Mouse (Mus musculus) lung, embryonic 15.5 days (tissue): ENCODE results near the gene 2210016L21Rik. TPM values are rescaled to one million over a fixed set of nuclear protein-coding genes. Genes with fewer than 3 reads are reported as not detected.
"Not testable (repeated sequence)": the region's sequence is repeated elsewhere in the genome, so short reads cannot be mapped to it uniquely, and the experiment has no call there.

Experiments used
- ATAC-seq: fragments of 200-750 bp; cut with Nextera tagmentation; 2 replicates; pipeline ENCODE4 v1.8.0; 2017; ENCODE audit warnings: moderate number of reproducible peaks, borderline replicate concordance; ENCODE audit not compliant: low FRiP score, low TSS enrichment; ENCODE audit errors: extremely low read depth
- H3K27ac ChIP-seq: fragments of 300-500 bp; sonication (generic); 2 replicates; pipeline ENCODE4 v1.5.1; 2015; ENCODE audit warnings: moderate library complexity, mild to moderate bottlenecking, inconsistent platforms
- H3K27me3 ChIP-seq: fragments of 300-500 bp; sonication (generic); 2 replicates; pipeline ENCODE4 v1.6.1; 2015; ENCODE audit warnings: inconsistent platforms
- H3K36me3 ChIP-seq: fragments of 300-500 bp; sonication (generic); 2 replicates; pipeline ENCODE4 v1.6.1; 2015; ENCODE audit warnings: inconsistent platforms
- H3K4me1 ChIP-seq: fragments of 300-500 bp; sonication (generic); 2 replicates; pipeline ENCODE4 v1.6.1; 2015; ENCODE audit warnings: inconsistent platforms
- H3K4me2 ChIP-seq: fragments of 300-500 bp; sonication (generic); 2 replicates; pipeline ENCODE4 v1.6.1; 2015; ENCODE audit warnings: inconsistent platforms, mild to moderate bottlenecking, moderate library complexity
- H3K4me3 ChIP-seq: fragments of 300-500 bp; sonication (generic); 2 replicates; pipeline ENCODE4 v1.5.1; 2015; ENCODE audit warnings: mild to moderate bottlenecking, inconsistent platforms
- H3K9ac ChIP-seq: fragments of 300-500 bp; sonication (generic); 2 replicates; pipeline ENCODE4 v1.6.1; 2015; ENCODE audit warnings: inconsistent platforms
- H3K9me3 ChIP-seq: fragments of 300-500 bp; sonication (generic); 2 replicates; pipeline ENCODE4 v1.6.1; 2016; ENCODE audit warnings: inconsistent platforms
- WGBS: fragments of 180-500 bp; shearing (Covaris S2); methylation state at CpG from one replicate; pipeline ENCODE4 v1.1.7; 2015; 5-methylcytosine and 5-hydroxymethylcytosine counted together
- polyA plus RNA-seq: library from polyadenylated mRNA; unstranded; fragments of >200 nt; fragmentation: Nextera tagmentation; extraction: Ambion mirVana; gene quantifications from 2 replicates; pipeline ENCODE4 v1.2.1, GENCODE M21; 2015

Gene 2210016L21Rik
- polyA plus RNA-seq, 1 experiment from 2014 or later = 47.1 TPM

DNA sequence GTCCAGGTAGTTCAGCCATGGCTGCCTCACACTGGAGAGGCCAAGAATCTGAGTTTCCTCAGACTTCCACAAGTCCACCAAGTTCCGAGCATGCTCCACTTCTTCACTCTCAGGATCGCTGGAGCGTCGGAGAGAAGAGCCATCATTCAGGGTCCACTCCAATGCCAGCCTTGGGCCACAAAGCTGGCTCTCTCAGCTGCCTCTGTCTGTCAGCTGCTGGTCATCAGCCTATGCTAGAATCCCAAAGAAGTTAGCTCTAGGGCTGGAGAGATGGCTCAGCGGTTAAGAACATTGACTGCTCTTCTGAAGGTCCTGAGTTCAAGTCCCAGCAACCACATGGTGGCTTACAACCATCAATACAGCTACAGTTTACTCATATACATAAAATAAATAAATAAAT, 24.6 kb upstream of the 2210016L21Rik start:
- H3K4me3 ChIP-seq, H3K27me3 ChIP-seq, H3K27ac ChIP-seq, H3K9me3 ChIP-seq, H3K9ac ChIP-seq, H3K4me2 ChIP-seq, H3K4me1 ChIP-seq, H3K36me3 ChIP-seq, ATAC-seq: not testable (repeated sequence)
- WGBS = 86% methylated on average over 5 of the region's 5 CpGs

DNA sequence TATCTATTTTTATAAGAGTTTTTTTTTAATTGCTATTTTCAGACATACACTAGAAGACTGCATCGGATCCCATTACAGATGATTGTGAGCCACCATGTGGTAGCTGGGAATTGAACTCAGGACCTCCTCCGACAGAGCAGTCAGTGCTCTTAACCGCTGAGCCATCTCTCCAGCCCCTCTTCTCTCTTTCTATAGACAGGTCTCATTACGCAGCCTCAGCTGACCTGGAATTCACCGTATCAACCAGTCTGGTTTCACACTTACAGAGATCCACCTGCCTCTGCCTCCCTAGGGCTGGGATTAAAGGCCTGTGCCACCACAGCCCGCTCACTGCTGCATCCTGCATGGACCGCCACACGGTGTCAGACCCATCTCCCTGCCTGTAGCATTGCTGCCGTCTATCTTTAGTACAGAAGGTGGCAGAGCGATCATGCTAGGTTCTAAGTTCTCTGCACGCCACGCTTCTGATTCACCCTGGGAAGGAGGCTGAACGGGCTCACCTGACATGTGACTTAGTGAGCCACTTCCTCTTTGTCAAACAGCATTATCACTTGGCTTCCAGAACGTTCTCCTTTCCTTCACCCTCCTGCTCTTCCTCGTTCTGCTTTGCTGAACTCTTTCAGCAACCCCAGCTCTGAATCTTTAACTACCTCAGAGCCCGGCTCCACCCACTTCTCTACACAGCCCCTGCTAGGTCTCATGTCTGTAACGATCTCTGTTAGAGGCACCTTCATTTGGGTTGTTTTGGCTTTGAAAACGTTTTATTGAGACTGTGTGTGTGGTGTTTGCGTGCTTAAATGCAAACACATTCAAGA, 20.2 kb upstream of the 2210016L21Rik start:
- WGBS = 67% methylated on average over 19 of the region's 19 CpGs
- Histone ChIP-seq H3K27me3 (no peaks in the 10 kb centered on the region), H3K9ac (no peak overlapping the region), H3K9me3 (no peaks in the 10 kb centered on the region), H3K27ac (no peak overlapping the region), H3K36me3 (no peaks in the 10 kb centered on the region), H3K4me2 (no peak overlapping the region), H3K4me1 (peaks cover 11% of the 10 kb centered on the region), H3K4me3 (no peak overlapping the region)
- ATAC-seq = no peak

DNA sequence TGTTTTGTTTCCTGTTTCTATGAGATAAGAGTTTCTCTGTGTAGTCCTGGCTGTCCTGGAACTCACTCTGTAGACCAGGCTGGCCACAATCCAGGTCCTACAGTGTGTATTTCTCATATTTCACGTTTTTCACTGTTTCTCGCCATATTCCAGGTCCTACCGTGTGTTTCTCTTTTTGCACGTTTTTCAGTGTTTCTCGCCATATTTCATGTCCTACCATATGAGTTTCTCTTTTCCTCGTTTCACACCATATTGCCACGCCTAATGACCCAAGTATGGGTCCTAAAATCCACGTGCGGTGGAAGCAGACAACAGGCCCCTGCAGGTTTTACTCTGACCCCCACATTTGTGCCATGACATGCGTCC, 19.6 kb upstream of the 2210016L21Rik start:
- no peak overlapping the region; the same call in 1 of the 2 replicates for H3K4me2 ChIP-seq

DNA sequence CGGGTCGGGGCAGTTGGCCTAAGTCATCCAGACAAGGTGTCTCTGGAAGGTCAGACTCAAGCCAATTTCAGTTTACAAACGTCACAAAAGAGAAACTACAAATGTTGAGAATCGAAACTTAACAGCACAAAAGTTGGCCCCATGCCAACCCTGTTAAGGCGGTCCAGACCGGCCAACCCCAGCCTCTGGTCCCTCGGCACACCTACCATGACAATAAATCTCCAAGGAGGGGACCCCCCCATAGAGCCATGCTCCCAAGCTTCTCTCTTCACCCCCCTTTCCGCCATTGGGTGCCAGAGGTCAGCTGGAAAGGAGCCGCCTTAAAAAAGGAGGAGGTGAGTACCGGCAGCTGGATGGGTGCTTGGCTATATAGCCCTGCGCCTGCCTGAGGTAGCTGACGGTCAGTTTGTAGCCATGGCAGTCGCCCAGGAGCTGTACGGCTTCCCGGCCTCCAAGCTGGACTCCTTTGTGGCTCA, 18.9 kb upstream of the 2210016L21Rik start, which contains the start of gene Oasl1:
TSS of gene Oasl1 (plus strand) at position 243 of the 476 bp plus-strand sequence.
- Histone ChIP-seq H3K9ac (no peak within 1 kb of the TSS), H3K4me3 (peak within 1 kb of the TSS; percentile 35), H3K4me1 (peaks cover 11% of the 10 kb centered on the region), H3K9me3 (no peaks in the 10 kb centered on the region), H3K27ac (no peak within 1 kb of the TSS), H3K27me3 (no peaks in the 10 kb centered on the region), H3K4me2 (peak within 1 kb of the TSS; percentile 53), H3K36me3 (no peaks in the 10 kb centered on the region)
- ATAC-seq = peak; percentile 52; the same call in 1 of the 2 replicates
- WGBS = 17% methylated on average over 15 of the region's 15 CpGs

More for the DNA sequence above, 19.6 kb upstream of the 2210016L21Rik start:
- Histone ChIP-seq H3K27ac (no peak overlapping the region), H3K9ac (no peak overlapping the region), H3K27me3 (no peaks in the 10 kb centered on the region), H3K36me3 (no peaks in the 10 kb centered on the region), H3K4me3 (no peak overlapping the region), H3K9me3 (no peaks in the 10 kb centered on the region), H3K4me1 (peaks cover 11% of the 10 kb centered on the region)
- WGBS = 58% methylated on average over 10 of the region's 10 CpGs
- no peak for ATAC-seq

DNA sequence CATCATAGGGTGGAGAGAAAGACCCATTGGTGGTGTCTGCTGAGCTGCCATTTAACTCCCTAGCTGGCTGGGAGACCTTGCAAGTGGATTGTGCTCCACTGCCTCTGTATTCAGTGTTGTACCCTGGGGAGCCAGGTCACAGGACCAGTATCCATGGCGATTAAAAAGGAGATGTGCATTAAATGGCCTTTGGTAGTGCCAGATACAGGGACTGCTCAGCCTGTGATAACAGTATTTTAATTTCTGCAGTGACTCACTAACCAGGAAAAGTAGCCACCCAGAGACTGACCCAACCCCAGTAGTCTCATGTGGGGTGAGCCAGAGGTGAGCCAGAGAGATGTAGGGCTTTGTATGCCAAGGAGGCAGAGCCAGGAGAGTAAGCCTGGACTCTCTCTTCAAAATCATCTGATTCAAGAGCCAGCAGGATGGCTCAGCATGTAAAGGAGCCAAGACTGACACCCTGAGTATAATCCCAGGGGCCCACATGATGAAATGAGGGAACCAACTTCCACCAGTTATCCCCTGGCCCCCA, 15.7 kb upstream of the 2210016L21Rik start:
- H3K4me2 ChIP-seq = no peak overlapping the region
- ATAC-seq = no peak
- 73% methylated on average over 1 of the region's 1 CpGs for WGBS
- H3K27me3 ChIP-seq = no peaks in the 10 kb centered on the region
- H3K9me3 ChIP-seq = no peaks in the 10 kb centered on the region
- no peak overlapping the region for H3K4me3 ChIP-seq
- no peaks in the 10 kb centered on the region for H3K36me3 ChIP-seq
- no peak overlapping the region for H3K9ac ChIP-seq
- H3K27ac ChIP-seq = no peak overlapping the region
- H3K4me1 ChIP-seq = peaks cover 11% of the 10 kb centered on the region

DNA sequence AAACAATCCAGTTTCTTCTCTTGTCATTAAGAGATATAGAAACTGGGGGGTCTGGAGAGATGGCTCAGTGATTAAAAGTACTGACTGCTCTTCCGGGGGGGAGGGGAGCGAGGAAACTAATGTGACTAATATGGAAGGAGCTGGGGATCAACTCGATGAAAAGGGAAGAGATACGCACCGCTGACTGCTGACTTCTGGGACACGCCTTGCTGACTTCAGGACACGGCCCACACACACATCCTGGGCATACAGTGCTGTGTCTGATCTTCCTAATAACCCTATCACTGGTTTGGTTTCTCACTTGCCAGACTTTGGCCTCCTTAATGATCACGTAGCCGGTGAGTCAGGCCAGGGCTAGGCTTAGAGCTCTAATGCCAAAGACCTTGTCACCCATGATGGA, 15.2 kb upstream of the 2210016L21Rik start:
- Histone ChIP-seq H3K4me3 (no peak overlapping the region), H3K9me3 (no peaks in the 10 kb centered on the region), H3K27me3 (no peaks in the 10 kb centered on the region), H3K4me1 (peaks cover 11% of the 10 kb centered on the region), H3K36me3 (no peaks in the 10 kb centered on the region), H3K4me2 (no peak overlapping the region), H3K9ac (no peak overlapping the region), H3K27ac (no peak overlapping the region)
- 80% methylated on average over 9 of the region's 9 CpGs for WGBS
- ATAC-seq = no peak

DNA sequence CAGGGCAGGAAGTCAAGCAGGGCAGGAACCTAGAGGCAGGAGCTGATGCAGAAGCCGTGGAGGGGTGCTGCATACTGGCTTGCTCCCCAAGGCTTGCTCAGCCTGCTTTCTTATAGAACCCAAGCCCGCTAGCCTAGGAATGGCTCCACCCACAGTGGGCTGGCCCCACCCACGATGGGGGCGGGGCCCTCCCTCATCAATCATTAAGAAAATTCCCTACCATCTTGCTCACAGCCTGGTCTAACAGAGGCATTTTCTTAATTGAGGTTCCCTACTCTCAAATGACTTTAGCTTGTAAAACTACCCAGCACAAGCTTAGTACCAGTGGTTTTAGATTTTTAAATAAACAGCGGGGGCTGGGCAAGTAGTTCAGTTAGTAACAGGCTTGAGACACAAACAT, 10.3 kb upstream of the 2210016L21Rik start:
- ATAC-seq = no peak
- no peaks in the 10 kb centered on the region for H3K9me3 ChIP-seq
- WGBS = 43% methylated on average over 5 of the region's 5 CpGs
- no peaks in the 10 kb centered on the region for H3K36me3 ChIP-seq
- no peaks in the 10 kb centered on the region for H3K4me1 ChIP-seq
- no peaks in the 10 kb centered on the region for H3K27me3 ChIP-seq
- H3K4me2 ChIP-seq = no peak overlapping the region
- H3K4me3 ChIP-seq = no peak overlapping the region
- no peak overlapping the region for H3K27ac ChIP-seq
- H3K9ac ChIP-seq = no peak overlapping the region

DNA sequence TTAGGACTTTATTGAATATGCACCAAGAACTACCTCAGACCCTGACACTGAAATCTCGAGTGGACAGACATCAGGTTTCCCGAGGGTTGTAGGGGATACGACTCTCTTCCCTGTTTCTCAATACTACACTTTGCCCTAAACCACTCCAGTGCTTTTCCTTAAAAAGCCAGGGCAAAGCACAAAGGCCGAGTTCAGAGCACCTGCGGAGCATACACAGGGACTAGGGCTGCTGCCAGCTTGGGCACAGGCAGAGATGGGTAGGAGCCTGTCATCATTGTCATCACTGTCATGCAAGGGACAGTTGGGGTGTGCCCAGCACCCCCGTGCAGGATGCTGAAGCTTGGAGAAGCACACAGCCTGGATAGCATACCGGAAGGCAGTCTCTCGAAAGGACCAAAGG, 8.8 kb upstream of the 2210016L21Rik start:
- H3K9me3 ChIP-seq = no peaks in the 10 kb centered on the region
- H3K4me3 ChIP-seq = no peak overlapping the region
- no peak overlapping the region for H3K27ac ChIP-seq
- 72% methylated on average over 8 of the region's 8 CpGs for WGBS
- H3K27me3 ChIP-seq = no peaks in the 10 kb centered on the region
- no peaks in the 10 kb centered on the region for H3K4me1 ChIP-seq
- no peak overlapping the region for H3K9ac ChIP-seq
- H3K36me3 ChIP-seq = no peaks in the 10 kb centered on the region
- H3K4me2 ChIP-seq = no peak overlapping the region
- ATAC-seq = no peak

DNA sequence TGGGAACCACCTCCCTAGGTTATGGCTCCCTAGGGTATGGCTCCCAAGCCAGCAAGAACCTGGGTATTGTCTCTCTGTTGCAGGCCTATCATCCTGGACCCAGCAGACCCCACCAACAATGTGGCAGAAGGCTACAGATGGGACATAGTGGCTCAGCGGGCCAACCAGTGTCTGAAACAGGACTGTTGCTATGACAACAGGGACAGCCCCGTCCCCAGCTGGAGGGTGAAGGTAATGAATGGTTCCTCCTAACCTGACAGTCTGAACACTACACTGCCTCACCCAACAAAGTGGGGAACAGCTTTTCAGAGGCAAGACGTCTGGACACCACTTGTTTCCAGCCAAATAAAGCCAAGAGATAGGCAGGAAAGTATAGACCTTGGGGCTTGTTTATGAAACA, 6.1 kb upstream of the 2210016L21Rik start:
- WGBS = 17% methylated on average over 3 of the region's 3 CpGs
- no peak overlapping the region for H3K9ac ChIP-seq
- no peaks in the 10 kb centered on the region for H3K27me3 ChIP-seq

DNA sequence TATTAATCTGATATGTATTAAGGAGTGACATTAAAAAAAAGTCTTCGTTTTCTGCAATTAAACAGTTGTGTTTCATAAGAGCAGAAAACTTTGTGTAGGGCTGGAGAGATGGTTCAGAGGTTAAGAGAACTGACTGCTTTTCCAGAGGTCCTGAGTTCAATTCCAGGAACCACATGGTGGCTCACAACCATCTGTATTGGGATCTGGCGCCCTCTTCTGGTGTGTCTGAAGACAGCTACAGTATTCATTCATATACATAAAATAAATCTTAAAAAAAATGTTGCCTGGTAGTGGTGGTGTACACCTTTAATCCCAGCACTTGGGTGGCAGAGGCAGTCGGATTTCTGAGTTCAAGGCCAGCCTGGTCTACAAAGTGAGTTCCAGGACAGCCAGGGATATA, 820 bp upstream of the 2210016L21Rik start:
- 58% methylated on average over 3 of the region's 3 CpGs for WGBS
- H3K9ac ChIP-seq, H3K4me1 ChIP-seq, H3K36me3 ChIP-seq, H3K9me3 ChIP-seq, H3K4me3 ChIP-seq, H3K27me3 ChIP-seq, ATAC-seq, H3K27ac ChIP-seq: not testable (repeated sequence)
- H3K4me2 ChIP-seq = peak overlapping the region; percentile 77; the same call in 1 of the 2 replicates

More for the DNA sequence above, 6.1 kb upstream of the 2210016L21Rik start:
- no peaks in the 10 kb centered on the region for H3K4me1 ChIP-seq
- ATAC-seq = no peak
- no peaks in the 10 kb centered on the region for H3K9me3 ChIP-seq
- no peak overlapping the region for H3K4me3 ChIP-seq
- H3K36me3 ChIP-seq = no peaks in the 10 kb centered on the region
- no peak overlapping the region for H3K27ac ChIP-seq
- H3K4me2 ChIP-seq = no peak overlapping the region

DNA sequence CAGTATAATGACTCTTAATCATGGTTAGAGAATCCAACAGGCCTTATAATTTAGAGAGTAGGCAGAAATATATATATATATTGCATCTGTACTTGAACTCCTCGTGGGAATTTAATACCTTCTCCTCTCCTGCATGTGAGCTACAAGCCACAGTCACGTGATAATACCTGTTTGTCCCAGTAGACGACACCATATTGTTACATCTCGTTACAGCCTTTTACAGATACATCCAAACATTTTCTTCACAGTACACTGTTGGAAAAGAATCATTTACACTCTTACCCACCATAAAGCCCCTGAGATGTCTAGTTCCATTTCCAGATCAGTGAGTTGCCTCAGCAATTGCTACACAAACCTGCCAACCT, 790 bp downstream of the 2210016L21Rik start:
- 28% methylated on average over 4 of the region's 4 CpGs for WGBS
- Histone ChIP-seq H3K36me3 (peaks cover 20% of the 10 kb centered on the region), H3K4me3 (peak overlapping the region; percentile 94), H3K4me2 (peak overlapping the region; percentile 77), H3K4me1 (peaks cover 6% of the 10 kb centered on the region), H3K27me3 (no peaks in the 10 kb centered on the region), H3K9me3 (no peaks in the 10 kb centered on the region), H3K9ac (peak overlapping the region; percentile 95), H3K27ac (peak overlapping the region; percentile 85)
- no peak for ATAC-seq

DNA sequence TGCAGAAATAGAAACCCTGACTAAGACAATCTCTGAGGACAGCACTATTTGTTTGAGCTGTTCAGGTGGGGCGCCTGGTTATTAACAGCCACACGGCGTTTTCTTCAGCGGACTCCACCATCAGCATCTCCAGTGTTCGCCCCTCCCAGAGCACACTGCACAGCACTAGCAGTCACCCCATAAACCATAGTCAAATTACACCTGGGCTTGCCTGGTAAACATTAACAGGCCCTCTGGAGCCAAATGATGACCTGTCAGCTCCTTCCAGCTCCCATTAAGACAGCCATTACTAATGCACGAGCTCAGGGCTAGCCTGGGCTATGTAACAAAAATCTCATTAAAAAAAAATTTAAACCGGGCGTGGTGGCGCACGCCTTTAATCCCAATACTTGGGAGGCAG, 3.1 kb downstream of the 2210016L21Rik start:
- no peak overlapping the region for H3K4me3 ChIP-seq
- no peak for ATAC-seq
- H3K27ac ChIP-seq = no peak overlapping the region
- peaks cover 17% of the 10 kb centered on the region for H3K4me1 ChIP-seq
- 96% methylated on average over 10 of the region's 10 CpGs for WGBS
- no peaks in the 10 kb centered on the region for H3K27me3 ChIP-seq
- H3K9me3 ChIP-seq = no peaks in the 10 kb centered on the region
- peaks cover 33% of the 10 kb centered on the region for H3K36me3 ChIP-seq
- no peak overlapping the region for H3K4me2 ChIP-seq
- H3K9ac ChIP-seq = no peak overlapping the region
